Mouse (Mus musculus): Measurements from ENCODE around the gene Jakmip3.

Gene Jakmip3

DNA sequence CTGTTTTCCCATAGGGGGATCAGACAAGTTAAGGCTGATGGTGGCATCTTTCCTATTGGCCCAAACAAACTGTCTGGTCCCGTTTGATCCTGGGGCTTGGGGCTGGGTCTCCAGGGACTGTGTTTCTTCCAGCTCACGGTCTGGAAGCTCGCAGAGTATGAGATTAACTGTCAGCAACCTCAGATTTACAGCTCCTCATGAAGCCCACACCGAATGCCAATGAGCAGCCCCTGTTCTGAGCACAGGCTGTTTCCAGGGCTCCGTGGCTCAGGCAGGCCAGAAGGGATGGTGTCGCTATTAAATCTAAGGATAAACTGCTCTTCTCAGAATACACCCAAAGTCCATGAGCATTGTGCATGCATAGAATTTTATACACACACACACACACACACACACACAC lies 133.7 kb downstream of the Jakmip3 start:
- DNase-seq = no peak

DNA sequence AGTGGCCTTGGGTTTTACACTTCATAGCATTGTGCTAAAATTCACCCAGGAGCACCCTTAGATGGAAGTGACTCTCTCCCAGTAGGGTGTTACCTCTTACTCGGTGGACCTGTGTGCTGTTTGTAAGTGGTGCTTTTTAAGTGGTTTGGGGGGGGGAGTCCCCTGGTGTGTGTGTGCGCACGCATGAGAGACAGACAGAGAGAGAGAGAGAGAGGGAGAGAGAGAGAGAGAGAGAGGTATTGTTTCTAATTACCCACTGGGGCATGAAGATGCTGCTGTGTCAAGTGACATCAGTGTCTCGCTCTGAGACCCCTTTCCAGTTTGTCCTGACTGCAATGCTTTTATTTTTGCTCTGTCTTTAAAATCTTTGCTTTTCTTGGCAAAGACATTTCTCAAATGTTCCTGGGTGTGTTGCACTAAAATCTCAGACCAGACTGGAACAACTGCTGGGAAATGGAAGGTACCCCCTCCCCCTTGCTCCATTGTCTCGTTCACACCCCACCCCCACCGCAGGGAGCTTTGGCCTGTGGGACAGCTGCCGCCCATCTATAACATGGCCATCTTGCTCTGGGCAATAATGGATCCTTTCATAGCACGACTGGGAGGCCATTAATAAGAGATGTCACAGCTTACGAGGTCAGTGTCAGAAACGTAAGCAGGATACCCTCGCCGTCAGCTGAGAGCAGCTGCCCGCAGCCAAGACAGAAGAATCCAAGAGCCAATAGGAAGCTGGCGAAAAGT lies 134.7 kb downstream of the Jakmip3 start:
- no peak for DNase-seq

DNA sequence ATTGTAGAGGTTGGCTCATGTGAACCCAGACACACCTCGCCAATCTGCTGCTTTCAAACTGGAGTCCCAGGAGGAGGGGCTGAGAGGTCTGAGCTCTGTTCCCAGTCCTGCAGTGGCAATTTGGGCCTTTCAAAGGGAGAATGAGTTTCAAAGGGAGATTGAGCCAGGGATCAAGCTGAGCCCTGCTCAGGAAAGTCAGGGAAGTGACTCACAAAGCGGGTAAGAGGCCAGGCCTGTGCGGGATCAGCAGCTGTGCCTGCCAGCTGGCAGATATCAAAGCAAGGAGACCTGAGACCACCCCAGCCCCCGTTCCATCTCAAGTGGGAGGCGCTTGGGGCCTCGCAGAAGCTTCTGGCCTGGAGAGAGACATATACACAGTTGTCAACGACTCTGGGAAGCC lies 136.8 kb downstream of the Jakmip3 start:
- peak; percentile 71 for DNase-seq

DNA sequence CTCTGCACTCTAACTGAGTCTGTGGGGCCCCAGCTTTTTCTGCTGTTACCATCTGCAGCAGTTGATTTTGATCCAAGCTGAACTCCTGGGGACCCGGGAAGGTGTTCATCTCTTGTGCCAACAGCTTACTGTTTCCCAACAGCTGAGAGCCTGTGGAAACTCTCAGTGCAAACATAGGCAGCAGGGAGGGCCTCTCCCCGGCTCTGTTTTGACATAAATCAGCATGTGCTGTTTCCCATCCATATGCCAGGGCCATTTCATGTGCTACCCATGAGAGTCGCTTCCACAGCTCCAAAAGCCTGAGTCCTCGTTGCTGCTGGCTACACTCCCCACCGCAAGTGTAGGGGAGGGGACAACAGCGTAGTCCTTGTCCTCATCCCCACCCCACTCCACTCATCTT lies 137.7 kb downstream of the Jakmip3 start:
- peak; percentile 50 for DNase-seq

DNA sequence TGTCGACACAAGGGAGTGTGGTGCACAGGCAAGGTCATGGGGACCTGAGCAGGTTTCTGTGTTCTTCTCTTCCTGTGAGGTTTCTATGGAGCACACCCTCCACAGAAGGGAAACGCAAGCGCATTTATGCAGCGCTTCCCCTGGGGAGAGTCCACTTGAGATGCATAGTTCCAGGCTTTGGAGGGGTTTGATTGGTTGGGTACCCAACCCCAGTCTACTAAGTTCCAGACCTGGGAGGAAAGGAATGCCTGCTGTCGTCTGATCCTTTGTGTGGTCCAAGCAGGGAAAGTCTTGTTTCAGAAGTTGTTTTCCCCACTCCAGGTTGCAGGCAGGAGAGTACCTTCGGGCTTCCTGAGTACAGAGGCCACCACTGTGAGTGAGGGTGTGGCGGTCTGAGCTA lies 138.6 kb downstream of the Jakmip3 start:
- DNase-seq = no peak

DNA sequence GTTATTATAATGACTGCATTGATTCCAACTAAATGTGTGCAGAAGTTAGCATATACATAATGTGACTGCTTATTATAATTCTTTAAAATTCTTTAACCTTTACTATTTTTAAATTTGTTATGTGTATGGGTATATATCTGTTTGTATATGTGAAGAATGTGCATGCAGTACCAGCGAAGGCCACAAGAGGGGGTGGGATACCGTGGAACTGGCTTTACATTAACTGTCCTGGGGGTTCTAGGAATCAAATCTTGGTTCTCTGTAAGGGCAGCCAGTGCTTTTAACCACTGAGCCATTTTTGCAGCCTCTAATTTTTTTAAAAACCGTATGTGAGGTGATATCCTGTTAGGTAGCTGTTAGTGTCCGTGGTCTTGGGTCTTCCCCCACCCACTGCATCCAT lies 140.2 kb downstream of the Jakmip3 start:
- DNase-seq = peak; percentile 61

GRCm38 (mm10) chr7:139081158-139081557 lies 140.6 kb downstream of the Jakmip3 start:
- no peak for DNase-seq

- DNase-seq = peak; percentile 34
Measured at GRCm38 (mm10) chr7:139082281-139082680, 141.8 kb downstream of the Jakmip3 start.

DNA sequence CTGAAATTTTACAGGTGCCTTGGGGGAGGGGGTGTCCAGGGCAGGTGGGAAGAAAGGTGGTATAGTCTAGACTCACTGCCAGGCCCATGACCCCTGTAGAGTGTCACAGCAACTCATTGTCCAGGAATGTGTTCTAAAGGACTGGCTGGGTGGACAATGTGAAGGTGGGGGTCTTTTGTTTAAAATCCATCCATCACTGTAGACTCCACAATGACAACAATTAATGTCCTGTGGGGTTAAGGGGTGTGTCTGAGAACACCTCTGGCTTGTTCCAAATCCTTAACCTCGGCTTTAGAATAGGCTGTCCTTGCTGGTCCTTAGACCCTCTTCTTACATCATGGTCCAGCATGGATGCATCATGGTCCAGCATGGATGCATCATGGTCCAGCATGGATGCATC lies 143.8 kb downstream of the Jakmip3 start:
- DNase-seq = peak; percentile 54

DNA sequence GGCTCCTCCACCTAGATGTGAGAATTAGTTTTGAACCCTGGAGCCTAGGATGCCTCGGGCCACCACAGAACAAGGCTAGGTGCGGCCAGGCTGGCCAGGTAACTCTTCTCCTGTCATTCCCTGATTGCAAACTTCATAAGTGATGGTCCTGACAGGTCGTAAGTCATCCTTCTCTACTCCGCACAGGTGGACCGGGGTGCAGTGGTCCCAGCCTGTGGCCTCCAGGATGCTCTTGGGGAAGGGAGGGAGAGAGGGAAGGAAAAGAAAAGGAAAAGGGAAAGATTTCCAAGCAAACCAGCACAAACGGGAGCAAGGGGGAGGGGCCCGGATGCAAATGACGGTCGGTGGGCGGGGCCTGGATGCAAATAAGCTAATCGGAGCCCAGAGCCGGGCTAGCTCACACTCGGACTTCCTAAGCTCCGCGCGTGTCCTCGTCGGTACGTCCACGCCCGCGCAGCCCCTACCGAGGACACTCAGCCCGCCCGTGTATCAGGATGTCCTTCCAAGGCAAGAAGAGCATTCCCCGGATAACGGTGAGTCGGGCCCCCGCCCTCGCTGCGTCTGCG lies 145.2 kb downstream of the Jakmip3 start, which contains the start of gene Dpysl4:
TSS of gene Dpysl4 (plus strand) at position 373 of the 566 bp plus-strand sequence.
- peak; percentile 95 for DNase-seq

GRCm38 (mm10) chr7:139086195-139087158 lies 145.9 kb downstream of the Jakmip3 start:
- DNase-seq = peak; percentile 49

- peak; percentile 84 for DNase-seq
Measured at GRCm38 (mm10) chr7:139087801-139088200, 147.3 kb downstream of the Jakmip3 start.

- peak; percentile 67 for DNase-seq
Measured at GRCm38 (mm10) chr7:139089892-139090874, 149.7 kb downstream of the Jakmip3 start.

GRCm38 (mm10) chr7:139091681-139092080 lies 151.2 kb downstream of the Jakmip3 start:
- DNase-seq = peak; percentile 59

GRCm38 (mm10) chr7:139092676-139093075 lies 152.1 kb downstream of the Jakmip3 start:
- DNase-seq = peak; percentile 65

DNA sequence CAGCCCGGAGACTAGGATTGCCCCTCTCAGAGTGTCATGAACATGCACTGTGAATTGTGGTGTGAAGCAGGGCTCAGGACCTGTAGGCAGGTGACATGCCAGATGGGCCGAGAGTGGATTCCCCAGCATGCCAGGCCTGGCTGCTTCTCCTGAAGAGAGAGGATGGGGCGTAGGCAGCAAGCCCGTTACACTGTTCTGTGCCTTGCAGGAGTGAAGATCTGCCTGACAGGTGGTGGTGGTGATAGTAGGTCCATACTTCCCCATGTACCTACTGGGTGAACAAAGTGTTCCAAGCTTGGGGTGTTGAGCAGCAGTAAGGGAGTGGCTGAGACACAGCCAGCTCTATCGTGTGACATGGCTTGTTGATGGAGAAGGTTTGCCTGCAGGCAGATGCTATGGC lies 152.6 kb downstream of the Jakmip3 start:
- DNase-seq = peak; percentile 93

GRCm38 (mm10) chr7:139093781-139094180 lies 153.3 kb downstream of the Jakmip3 start:
- DNase-seq = peak; percentile 63

DNA sequence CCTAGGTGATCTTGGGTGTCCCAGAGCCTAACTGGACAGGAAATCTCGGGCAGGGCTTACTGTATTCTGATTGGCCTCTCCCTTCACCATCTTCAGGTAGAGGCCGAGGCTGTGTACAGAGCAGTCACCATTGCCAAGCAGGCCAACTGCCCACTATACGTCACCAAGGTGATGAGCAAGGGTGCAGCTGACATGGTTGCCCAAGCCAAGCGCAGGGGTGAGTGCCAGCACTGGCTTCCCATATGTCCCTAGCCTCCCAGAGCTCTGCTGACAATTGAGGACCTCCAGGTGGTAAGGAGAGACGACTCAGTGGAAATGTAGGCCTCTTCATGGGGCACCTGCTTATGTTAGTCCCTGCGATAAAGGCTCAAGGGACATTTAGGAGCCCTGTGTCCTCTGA lies 154.2 kb downstream of the Jakmip3 start:
- peak; percentile 98 for DNase-seq

DNA sequence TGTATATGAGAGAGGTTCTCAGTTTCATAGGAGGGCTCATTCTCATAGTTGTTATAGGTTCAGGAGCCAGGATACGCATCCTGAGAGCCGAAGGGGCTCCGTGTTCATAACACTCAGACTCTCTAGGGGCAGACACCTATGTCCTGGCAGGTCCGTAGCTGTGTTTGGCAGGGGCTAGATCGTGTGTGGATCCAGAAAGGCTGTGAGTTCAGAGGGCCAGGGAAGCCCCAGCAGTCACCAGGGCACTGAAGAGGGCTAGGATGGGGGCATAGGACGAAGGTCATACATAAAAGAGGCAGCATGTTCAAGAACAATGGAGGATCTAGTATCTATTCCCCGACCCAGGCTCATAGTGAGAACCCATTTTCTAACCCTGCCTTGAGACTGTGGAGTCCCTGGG lies 154.8 kb downstream of the Jakmip3 start:
- DNase-seq = peak; percentile 61

- peak; percentile 56 for DNase-seq
Measured at GRCm38 (mm10) chr7:139096399-139096798, 155.9 kb downstream of the Jakmip3 start.

GRCm38 (mm10) chr7:139100531-139101095 lies 160.1 kb downstream of the Jakmip3 start:
- DNase-seq = peak; percentile 53

All from cerebellum, adult 9-10 months (tissue).